Mouse (Mus musculus): ENCODE results near the gene Wdr81. TPM values are rescaled to one million over a fixed set of nuclear protein-coding genes. Genes with fewer than 3 reads are reported as not detected.

Gene Wdr81
- polyA plus RNA-seq, 1 experiment from 2014 or later, result 6.1 TPM

- WGBS, result 88% methylated on average over 9 of the region's 9 CpGs
- Histone ChIP-seq H3K9ac (ENCODE audit: low read depth, low read length) (no peak overlapping the region), H3K4me3 (ENCODE audit: low read length) (no peak overlapping the region), H3K27me3 (replicated peaks; ENCODE audit: control insufficient read depth, insufficient read depth, low read length) (no peaks in the 10 kb centered on the region), H3K4me2 (ENCODE audit: low read length) (no peak overlapping the region), H3K9me3 (ENCODE audit: control insufficient read depth, low read length) (no peaks in the 10 kb centered on the region), H3K27ac (ENCODE audit: low read depth, low read length) (no peak overlapping the region), H3K36me3 (ENCODE audit: control insufficient read depth, insufficient read depth, low read length) (no peaks in the 10 kb centered on the region), H3K4me1 (ENCODE audit: control insufficient read depth, insufficient read depth, low read depth, low read length) (no peaks in the 10 kb centered on the region; the same call in 1 of the 2 replicates)
- no peak for ATAC-seq
These were observed 25.4 kb downstream of the Wdr81 start for GRCm38 (mm10) chr11:75429019-75429705.

DNA sequence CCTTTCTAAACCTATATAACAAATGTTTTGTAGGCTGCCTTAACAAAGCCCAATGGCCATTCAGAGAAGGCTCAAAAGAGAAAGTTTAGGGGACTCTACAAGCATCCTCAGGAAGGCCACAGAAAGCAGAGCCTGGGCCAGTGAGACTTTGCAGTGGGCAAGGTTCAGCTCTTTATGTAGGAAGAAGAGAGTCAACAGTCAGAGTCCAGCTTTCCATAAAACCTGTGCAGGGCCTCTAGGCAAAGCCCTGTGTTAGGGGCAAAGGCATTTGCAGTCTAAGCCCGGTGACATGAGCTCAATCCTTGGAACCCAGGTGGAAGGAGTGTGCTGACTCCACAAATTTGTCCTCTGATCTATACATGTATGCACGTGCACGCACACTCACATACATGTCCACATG, 30.1 kb downstream of the Wdr81 start:
- no peaks in the 10 kb centered on the region for H3K36me3 ChIP-seq (ENCODE audit: control insufficient read depth, insufficient read depth, low read length)
- WGBS, result 95% methylated on average over 3 of the region's 3 CpGs
- H3K27ac ChIP-seq (ENCODE audit: low read depth, low read length), result no peak overlapping the region
- no peaks in the 10 kb centered on the region for H3K27me3 ChIP-seq (replicated peaks; ENCODE audit: control insufficient read depth, insufficient read depth, low read length)
- H3K4me2 ChIP-seq (ENCODE audit: low read length), result no peak overlapping the region
- ATAC-seq, result no peak
- H3K4me3 ChIP-seq (ENCODE audit: low read length), result no peak overlapping the region
- no peaks in the 10 kb centered on the region for H3K4me1 ChIP-seq (ENCODE audit: control insufficient read depth, insufficient read depth, low read depth, low read length)
- no peak overlapping the region for H3K9ac ChIP-seq (ENCODE audit: low read depth, low read length)
- H3K9me3 ChIP-seq (ENCODE audit: control insufficient read depth, low read length), result no peaks in the 10 kb centered on the region

GRCm38 (mm10) chr11:75424033-75424432, 30.5 kb downstream of the Wdr81 start:
- ATAC-seq, result no peak
- no peak overlapping the region for H3K27ac ChIP-seq (ENCODE audit: low read depth, low read length)
- 93% methylated on average over 9 of the region's 9 CpGs for WGBS
- H3K9ac ChIP-seq (ENCODE audit: low read depth, low read length), result no peak overlapping the region
- no peak overlapping the region for H3K4me3 ChIP-seq (ENCODE audit: low read length)
- no peaks in the 10 kb centered on the region for H3K36me3 ChIP-seq (ENCODE audit: control insufficient read depth, insufficient read depth, low read length)
- no peaks in the 10 kb centered on the region for H3K9me3 ChIP-seq (ENCODE audit: control insufficient read depth, low read length)
- H3K27me3 ChIP-seq (replicated peaks; ENCODE audit: control insufficient read depth, insufficient read depth, low read length), result no peaks in the 10 kb centered on the region
- no peaks in the 10 kb centered on the region for H3K4me1 ChIP-seq (ENCODE audit: control insufficient read depth, insufficient read depth, low read depth, low read length)
- H3K4me2 ChIP-seq (ENCODE audit: low read length), result no peak overlapping the region

DNA sequence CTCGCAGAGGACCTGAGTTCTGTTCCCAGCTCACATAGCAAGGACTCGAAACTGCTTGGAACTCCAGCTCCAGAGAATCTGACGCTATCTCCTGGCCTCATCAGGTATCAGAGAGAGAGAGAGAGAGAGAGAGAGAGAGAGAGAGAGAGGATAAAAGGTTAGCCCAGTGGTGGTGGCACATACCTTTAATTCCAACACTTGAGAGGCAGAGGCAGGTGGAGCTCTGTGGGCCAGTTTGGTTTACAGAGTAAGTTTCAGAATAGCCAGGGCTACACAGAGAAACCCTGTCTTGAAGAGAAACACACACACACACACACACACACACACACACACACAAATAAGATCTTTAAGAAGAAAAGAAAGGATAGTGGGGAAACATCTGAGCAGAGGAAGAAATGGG, 31.4 kb downstream of the Wdr81 start:
- ATAC-seq, result no peak
- Histone ChIP-seq H3K27me3 (replicated peaks; ENCODE audit: control insufficient read depth, insufficient read depth, low read length) (no peaks in the 10 kb centered on the region), H3K36me3 (ENCODE audit: control insufficient read depth, insufficient read depth, low read length) (no peaks in the 10 kb centered on the region), H3K9ac (ENCODE audit: low read depth, low read length) (no peak overlapping the region), H3K4me1 (ENCODE audit: control insufficient read depth, insufficient read depth, low read depth, low read length) (no peaks in the 10 kb centered on the region), H3K9me3 (ENCODE audit: control insufficient read depth, low read length) (no peaks in the 10 kb centered on the region), H3K27ac (ENCODE audit: low read depth, low read length) (no peak overlapping the region), H3K4me2 (ENCODE audit: low read length) (no peak overlapping the region), H3K4me3 (ENCODE audit: low read length) (no peak overlapping the region)
- 82% methylated on average over 3 of the region's 3 CpGs for WGBS

DNA sequence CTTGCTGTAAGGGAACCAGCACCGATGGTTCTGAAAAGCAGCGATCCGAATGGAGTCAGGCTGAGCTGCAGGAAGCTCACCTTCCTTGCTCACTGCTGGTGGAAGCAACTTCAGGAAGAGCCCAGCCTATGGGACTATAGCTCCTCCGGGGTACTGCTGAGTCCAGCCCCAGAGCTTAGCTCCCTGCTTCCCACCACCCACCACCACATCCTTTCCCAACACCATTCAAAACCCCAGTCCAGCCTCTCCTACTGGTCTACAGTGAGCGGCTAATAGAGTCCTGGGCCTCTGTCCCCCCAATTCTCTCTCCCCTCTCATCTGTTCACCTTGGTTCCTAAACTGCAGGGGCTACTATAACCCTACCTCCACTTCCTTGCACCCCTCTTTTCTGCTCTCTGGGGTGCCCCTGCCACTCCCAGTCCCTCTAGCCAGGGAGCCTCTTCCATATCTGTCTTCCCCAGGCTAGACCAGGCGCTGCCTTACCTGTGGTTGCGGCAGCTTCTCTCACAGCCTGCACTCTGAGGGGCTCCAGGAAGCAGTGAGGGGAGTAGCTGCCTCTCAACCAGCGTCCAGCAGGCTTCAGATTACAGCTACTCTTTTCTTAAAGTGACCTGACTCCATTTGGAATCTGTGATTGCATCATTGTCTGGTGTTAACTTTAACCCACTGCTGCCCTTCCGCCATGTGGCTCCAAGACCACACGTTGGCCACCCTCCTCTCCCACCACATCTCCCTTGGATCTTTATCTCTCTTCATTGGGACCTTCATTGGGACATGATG, 32.3 kb downstream of the Wdr81 start, which contains the start of gene Serpinf1:
Serpinf1 (minus strand) TSS at position 689 of the 780 bp plus-strand sequence.
- no peak within 1 kb of the TSS for H3K27ac ChIP-seq (ENCODE audit: low read depth, low read length)
- 45% methylated on average over 10 of the region's 10 CpGs for WGBS
- ATAC-seq, result no peak
- no peaks in the 10 kb centered on the region for H3K9me3 ChIP-seq (ENCODE audit: control insufficient read depth, low read length)
- no peaks in the 10 kb centered on the region for H3K4me1 ChIP-seq (ENCODE audit: control insufficient read depth, insufficient read depth, low read depth, low read length)
- H3K36me3 ChIP-seq (ENCODE audit: control insufficient read depth, insufficient read depth, low read length), result no peaks in the 10 kb centered on the region
- H3K27me3 ChIP-seq (replicated peaks; ENCODE audit: control insufficient read depth, insufficient read depth, low read length), result no peaks in the 10 kb centered on the region
- H3K9ac ChIP-seq (ENCODE audit: low read depth, low read length), result no peak within 1 kb of the TSS; the same call in 1 of the 2 replicates
- H3K4me2 ChIP-seq (ENCODE audit: low read length), result 0 out of 2 replicates have a peak within 1 kb of the TSS, but pooled peaks have one; percentile 7
- H3K4me3 ChIP-seq (ENCODE audit: low read length), result no peak within 1 kb of the TSS

GRCm38 (mm10) chr11:75421375-75422012, 33.0 kb downstream of the Wdr81 start:
- H3K9me3 ChIP-seq (ENCODE audit: control insufficient read depth, low read length), result no peaks in the 10 kb centered on the region
- no peak overlapping the region for H3K27ac ChIP-seq (ENCODE audit: low read depth, low read length)
- H3K4me2 ChIP-seq (ENCODE audit: low read length), result 0 out of 2 replicates have a peak overlapping the region, but pooled peaks have one; percentile 7
- no peak for ATAC-seq
- WGBS, result 42% methylated on average over 6 of the region's 6 CpGs
- H3K4me1 ChIP-seq (ENCODE audit: control insufficient read depth, insufficient read depth, low read depth, low read length), result no peaks in the 10 kb centered on the region
- no peak overlapping the region for H3K4me3 ChIP-seq (ENCODE audit: low read length)
- H3K9ac ChIP-seq (ENCODE audit: low read depth, low read length), result no peak overlapping the region; the same call in 1 of the 2 replicates
- no peaks in the 10 kb centered on the region for H3K27me3 ChIP-seq (replicated peaks; ENCODE audit: control insufficient read depth, insufficient read depth, low read length)
- H3K36me3 ChIP-seq (ENCODE audit: control insufficient read depth, insufficient read depth, low read length), result no peaks in the 10 kb centered on the region

DNA sequence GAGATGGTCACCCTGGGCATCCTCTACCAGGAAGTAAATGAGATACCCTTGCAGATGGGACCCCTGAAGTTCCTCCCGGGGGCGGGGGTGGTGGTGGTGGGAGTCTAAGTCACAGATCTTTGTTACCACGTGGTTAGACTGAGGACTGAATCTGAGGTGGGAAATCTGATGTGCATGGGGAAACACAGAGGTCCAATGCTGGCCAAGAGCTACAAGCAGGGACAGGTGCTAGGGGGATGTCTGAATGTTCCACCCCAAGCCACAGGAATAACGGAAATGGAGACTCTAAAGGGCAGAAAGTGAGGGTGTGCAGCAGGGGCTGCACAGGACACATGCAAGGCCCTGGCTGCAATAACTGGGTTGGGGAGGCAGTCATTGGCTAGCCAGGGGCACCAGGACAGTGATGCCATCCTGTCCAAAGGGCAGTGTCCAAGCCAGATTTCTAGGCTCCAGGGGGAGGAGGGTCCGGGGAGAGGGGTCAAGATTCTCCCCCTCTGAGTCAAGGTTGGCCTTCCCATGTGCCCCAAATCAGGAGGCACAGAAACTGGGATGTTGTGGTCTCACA, 33.6 kb downstream of the Wdr81 start:
- no peaks in the 10 kb centered on the region for H3K9me3 ChIP-seq (ENCODE audit: control insufficient read depth, low read length)
- no peaks in the 10 kb centered on the region for H3K36me3 ChIP-seq (ENCODE audit: control insufficient read depth, insufficient read depth, low read length)
- no peak overlapping the region for H3K27ac ChIP-seq (ENCODE audit: low read depth, low read length)
- H3K27me3 ChIP-seq (replicated peaks; ENCODE audit: control insufficient read depth, insufficient read depth, low read length), result no peaks in the 10 kb centered on the region
- no peak for ATAC-seq
- no peaks in the 10 kb centered on the region for H3K4me1 ChIP-seq (ENCODE audit: control insufficient read depth, insufficient read depth, low read depth, low read length)
- WGBS, result 72% methylated on average over 5 of the region's 5 CpGs
- H3K4me3 ChIP-seq (ENCODE audit: low read length), result no peak overlapping the region
- H3K4me2 ChIP-seq (ENCODE audit: low read length), result no peak overlapping the region
- no peak overlapping the region for H3K9ac ChIP-seq (ENCODE audit: low read depth, low read length)

GRCm38 (mm10) chr11:75420037-75420436, 34.5 kb downstream of the Wdr81 start:
- H3K27ac ChIP-seq (ENCODE audit: low read depth, low read length), result no peak overlapping the region
- no peaks in the 10 kb centered on the region for H3K36me3 ChIP-seq (ENCODE audit: control insufficient read depth, insufficient read depth, low read length)
- H3K9me3 ChIP-seq (ENCODE audit: control insufficient read depth, low read length), result no peaks in the 10 kb centered on the region
- no peaks in the 10 kb centered on the region for H3K27me3 ChIP-seq (replicated peaks; ENCODE audit: control insufficient read depth, insufficient read depth, low read length)
- H3K4me3 ChIP-seq (ENCODE audit: low read length), result no peak overlapping the region
- no peaks in the 10 kb centered on the region for H3K4me1 ChIP-seq (ENCODE audit: control insufficient read depth, insufficient read depth, low read depth, low read length)
- H3K4me2 ChIP-seq (ENCODE audit: low read length), result no peak overlapping the region
- WGBS, result 78% methylated on average over 7 of the region's 7 CpGs
- no peak overlapping the region for H3K9ac ChIP-seq (ENCODE audit: low read depth, low read length)
- no peak for ATAC-seq

DNA sequence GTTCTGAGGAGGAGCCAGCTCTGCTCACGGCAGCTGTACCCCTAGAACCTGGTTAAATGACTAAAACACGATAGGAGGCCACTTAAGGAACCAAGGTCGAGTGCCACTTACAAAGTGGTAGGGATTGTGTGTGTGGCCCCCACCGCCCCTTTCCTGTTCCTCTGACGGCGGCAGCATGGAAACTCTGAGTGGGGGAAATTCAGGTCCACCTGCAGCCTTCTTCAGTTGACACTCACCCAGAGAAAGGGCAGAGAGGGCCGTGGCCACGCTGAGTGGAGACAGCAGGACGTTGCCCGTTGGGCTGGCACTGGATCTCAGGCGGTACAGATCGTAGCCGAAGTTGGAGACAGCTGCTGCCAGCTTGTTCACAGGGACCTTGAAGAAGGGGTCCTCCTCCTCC, 38.5 kb downstream of the Wdr81 start:
- Histone ChIP-seq H3K9ac (ENCODE audit: low read depth, low read length) (no peak overlapping the region), H3K27me3 (replicated peaks; ENCODE audit: control insufficient read depth, insufficient read depth, low read length) (no peaks in the 10 kb centered on the region), H3K9me3 (ENCODE audit: control insufficient read depth, low read length) (no peaks in the 10 kb centered on the region), H3K4me1 (ENCODE audit: control insufficient read depth, insufficient read depth, low read depth, low read length) (no peaks in the 10 kb centered on the region), H3K4me3 (ENCODE audit: low read length) (no peak overlapping the region), H3K27ac (ENCODE audit: low read depth, low read length) (no peak overlapping the region), H3K36me3 (ENCODE audit: control insufficient read depth, insufficient read depth, low read length) (no peaks in the 10 kb centered on the region), H3K4me2 (ENCODE audit: low read length) (no peak overlapping the region)
- no peak for ATAC-seq
- WGBS, result 85% methylated on average over 13 of the region's 13 CpGs

Data from hindbrain, embryonic 16.5 days (tissue).